15 mouse cellular contexts compared by ENCODE assay signal in genomic region chr6:72050827-72051226, GRCm38 (mm10). TPM values are rescaled to one million over a fixed set of nuclear protein-coding genes. Genes with fewer than 3 reads are reported as not detected.
DNase-seq lines count a peak whose midpoint lies in the region; ATAC-seq and TF ChIP-seq lines count a peak whose summit lies in the region.
"Had no signal": no experiment of that assay in that cellular context is flagged by ENCODE, and none has a peak within 500 bp of the region (broad histone marks: within the 10 kb centered on the region; RNA-seq: fewer than 3 reads in every experiment).

No protein-coding gene starts in this region.

- dilution Hi-C loops in CH12.LX (cut with MboI; ENCODE audit: extremely low pct_ligation_motif_present, extremely low pct_unique_long_range_greater_than_20kb, low sequenced_read_pairs), result no loop called here

- TF ChIP-seq POLR2A in CH12.LX (IDR thresholded peaks at IDR 0.05; ENCODE audit: low read depth, low read length), result no peak

- 42% methylated on average over 7 of the region's 7 CpGs for WGBS in heart, embryonic 16.5 days
- WGBS in liver, embryonic 15.5 days (ENCODE audit: insufficient replicate concordance), result 22% methylated on average over 7 of the region's 7 CpGs
- WGBS in liver, embryonic 11.5 days, result 30% methylated on average over 7 of the region's 7 CpGs
- 62% methylated on average over 7 of the region's 7 CpGs for WGBS in intestine, embryonic 16.5 days

- no peak overlapping the region for H3K4me3 ChIP-seq in heart, embryonic 16.5 days (ENCODE audit: low read length)
- no peak overlapping the region for H3K4me3 ChIP-seq in liver, embryonic 15.5 days (replicated peaks)
- no peak overlapping the region for H3K4me3 ChIP-seq in liver, embryonic 11.5 days (ENCODE audit: low read depth, low read length)
- H3K4me3 ChIP-seq in CH12.LX (replicated peaks in 1 of 3; ENCODE audit: low read depth in 2 of 3, low read length in 2 of 3, poor library complexity in 1 of 3), result no peak overlapping the region
- no peak overlapping the region for H3K4me3 ChIP-seq in intestine, embryonic 16.5 days (ENCODE audit: low read length)

- DNase-seq in heart, postnatal 14 days, result no peak
- DNase-seq in liver, embryonic 11.5 days (ENCODE audit: low spot score), result no peak
- DNase-seq in CH12.LX (ENCODE audit: extremely low read depth), result no peak
- peak; percentile 18 for DNase-seq in fibroblast of lung, adult 2 months (ENCODE audit: low read depth)
- DNase-seq: adrenal gland, adult 8-10 months; cerebellum, adult 2 months; thymus, postnatal 25 days had no signal

- TF ChIP-seq EP300 in CH12.LX (IDR thresholded peaks at IDR 0.05; ENCODE audit: low read length), result no peak

- no peak for TF ChIP-seq CTCF in CH12.LX (conservative IDR thresholded peaks at IDR 0.05 in 1 of 2, IDR thresholded peaks at IDR 0.05 in 1 of 2; ENCODE audit: low read depth in 2 of 2, low read length in 2 of 2)

- intact Hi-C loops in heart, postnatal 14 days (cut with DNase I), result no loop called here

- H3K27ac ChIP-seq in heart, embryonic 16.5 days (ENCODE audit: low read length), result peak overlapping the region; percentile 16; the same call in 1 of the 2 replicates
- H3K27ac ChIP-seq in liver, embryonic 15.5 days (replicated peaks), result no peak overlapping the region
- H3K27ac ChIP-seq in liver, embryonic 11.5 days (ENCODE audit: low read depth, low read length), result no peak overlapping the region
- no peak overlapping the region for H3K27ac ChIP-seq in CH12.LX (ENCODE audit: insufficient read depth, low read depth)
- H3K27ac ChIP-seq in intestine, embryonic 16.5 days (ENCODE audit: low read length), result no peak overlapping the region
- H3K27ac ChIP-seq: hindbrain, postnatal 0 days; stomach, postnatal 0 days had no signal

- ATAC-seq in heart, embryonic 16.5 days (replicated peaks; ENCODE audit: extremely low read depth, insufficient read depth, low FRiP score), result peak; percentile 37; the same call in 1 of the 2 replicates
- no peak for ATAC-seq in liver, embryonic 15.5 days (ENCODE audit: insufficient read depth)
- ATAC-seq in liver, embryonic 11.5 days (replicated peaks; ENCODE audit: low FRiP score), result no peak
- ATAC-seq in intestine, embryonic 16.5 days, result no peak
- ATAC-seq: forebrain, embryonic 14.5 days; hindbrain, postnatal 0 days; lung, postnatal 0 days had no signal

- no peaks in the 10 kb centered on the region for H3K27me3 ChIP-seq in heart, embryonic 16.5 days (ENCODE audit: control insufficient read depth, insufficient read depth, low read length)
- peaks cover 41% of the 10 kb centered on the region for H3K27me3 ChIP-seq in liver, embryonic 15.5 days
- 0 out of 2 replicates have a peak, but pooled peaks cover 3% of the 10 kb centered on the region for H3K27me3 ChIP-seq in liver, embryonic 11.5 days (replicated peaks; ENCODE audit: control insufficient read depth, insufficient read depth, low read length)
- no peaks in the 10 kb centered on the region for H3K27me3 ChIP-seq in CH12.LX (replicated peaks)
- H3K27me3 ChIP-seq in intestine, embryonic 16.5 days (replicated peaks; ENCODE audit: control insufficient read depth, insufficient read depth, low read length), result no peaks in the 10 kb centered on the region

- no peaks in the 10 kb centered on the region for H3K9me3 ChIP-seq in heart, embryonic 16.5 days (replicated peaks; ENCODE audit: control insufficient read depth, low read length)
- no peaks in the 10 kb centered on the region for H3K9me3 ChIP-seq in liver, embryonic 15.5 days (replicated peaks)
- no peaks in the 10 kb centered on the region for H3K9me3 ChIP-seq in liver, embryonic 11.5 days (ENCODE audit: control insufficient read depth, low read length)
- H3K9me3 ChIP-seq in CH12.LX (replicated peaks; ENCODE audit: low read length), result no peaks in the 10 kb centered on the region
- no peaks in the 10 kb centered on the region for H3K9me3 ChIP-seq in intestine, embryonic 16.5 days (ENCODE audit: control insufficient read depth, low read length)

- peak overlapping the region; percentile 37 for H3K4me2 ChIP-seq in heart, embryonic 16.5 days (ENCODE audit: low read depth, low read length)
- H3K4me2 ChIP-seq in liver, embryonic 15.5 days, result peak overlapping the region; percentile 16; the same call in 1 of the 2 replicates
- H3K4me2 ChIP-seq in liver, embryonic 11.5 days, result no peak overlapping the region
- no peak overlapping the region for H3K4me2 ChIP-seq in CH12.LX (ENCODE audit: insufficient read depth, low read depth, poor library complexity, severe bottlenecking)
- no peak overlapping the region for H3K4me2 ChIP-seq in intestine, embryonic 16.5 days (ENCODE audit: low read depth, low read length)
- H3K4me2 ChIP-seq: midbrain, embryonic 11.5 days had no signal

- no peaks in the 10 kb centered on the region for H3K79me2 ChIP-seq in CH12.LX (replicated peaks; ENCODE audit: control insufficient read depth, extremely low read depth, insufficient read depth, poor library complexity, severe bottlenecking)

- H3K9ac ChIP-seq in heart, embryonic 16.5 days (ENCODE audit: low read length), result no peak overlapping the region
- no peak overlapping the region for H3K9ac ChIP-seq in liver, embryonic 15.5 days
- no peak overlapping the region for H3K9ac ChIP-seq in liver, embryonic 11.5 days (ENCODE audit: low read depth, low read length)
- H3K9ac ChIP-seq in CH12.LX (ENCODE audit: insufficient read depth, low read depth), result no peak overlapping the region
- no peak overlapping the region for H3K9ac ChIP-seq in intestine, embryonic 16.5 days (ENCODE audit: low read depth, low read length)

- TF ChIP-seq RAD21 in CH12.LX (IDR thresholded peaks at IDR 0.05; ENCODE audit: low read depth, low read length), result no peak

- H3K4me1 ChIP-seq in heart, embryonic 16.5 days (ENCODE audit: control insufficient read depth, insufficient read depth, low read length), result peaks cover 9% of the 10 kb centered on the region
- H3K4me1 ChIP-seq in liver, embryonic 15.5 days (replicated peaks), result no peaks in the 10 kb centered on the region
- H3K4me1 ChIP-seq in liver, embryonic 11.5 days (replicated peaks; ENCODE audit: control insufficient read depth, insufficient read depth, low read length), result peaks cover 6% of the 10 kb centered on the region; the same call in 1 of the 2 replicates
- peaks cover 4 to 17% of the 10 kb centered on the region in 2 experiments; a peak in 2 of 4 replicates for H3K4me1 ChIP-seq in CH12.LX (ENCODE audit: control insufficient read depth in 1 of 2, insufficient read depth in 2 of 2)
- H3K4me1 ChIP-seq in intestine, embryonic 16.5 days (ENCODE audit: control insufficient read depth, insufficient read depth, low read length), result no peaks in the 10 kb centered on the region

- in situ Hi-C loops in CH12.LX (cut with MboI; ENCODE audit: low pct_ligation_motif_present, low pct_unique_long_range_greater_than_20kb, low sequenced_read_pairs), result no loop called here

- H3K36me3 ChIP-seq in heart, embryonic 16.5 days (ENCODE audit: control insufficient read depth, insufficient read depth), result no peaks in the 10 kb centered on the region
- no peaks in the 10 kb centered on the region for H3K36me3 ChIP-seq in liver, embryonic 15.5 days (replicated peaks)
- no peaks in the 10 kb centered on the region for H3K36me3 ChIP-seq in liver, embryonic 11.5 days (ENCODE audit: control insufficient read depth, insufficient read depth, low read length)
- H3K36me3 ChIP-seq in CH12.LX (replicated peaks in 1 of 2; ENCODE audit: control insufficient read depth in 1 of 2, insufficient read depth in 1 of 2, low read length in 1 of 2), result no peaks in the 10 kb centered on the region
- no peaks in the 10 kb centered on the region for H3K36me3 ChIP-seq in intestine, embryonic 16.5 days (ENCODE audit: control insufficient read depth, insufficient read depth, low read length)

TF ChIP-seq in CH12.LX, 34 proteins besides CTCF, POLR2A, EP300 and RAD21:
- 0 out of 2 replicates have a peak, but pooled peaks have one; percentile 12 for TF ChIP-seq MEF2A (IDR thresholded peaks at IDR 0.05; ENCODE audit: borderline replicate concordance, low read depth, low read length)
- no peak for TF ChIP-seq HCFC1 (IDR thresholded peaks at IDR 0.05; ENCODE audit: low read depth, low read length)
- TF ChIP-seq ZC3H11A (IDR thresholded peaks at IDR 0.05; ENCODE audit: low read depth, low read length), result no peak
TF ChIP-seq in CH12.LX: peak in this region for 1.

RNA-seq across cellular contexts. Expression of gene St3gal5, which starts 46.6 kb away (rescaled TPM):
- 36.6 and 44.5 TPM in 2 replicates for polyA plus RNA-seq in heart, embryonic 16.5 days (2015; fragmentation: Nextera tagmentation; extraction: Ambion mirVana)
- 10 to 100 TPM; 43.3 to 46.0 TPM for total RNA-seq in heart, postnatal 14 days (2021)
- 185 and 213 TPM in 2 replicates for polyA plus RNA-seq in liver, embryonic 15.5 days (2015; fragmentation: Nextera tagmentation; extraction: Ambion mirVana)
- 109 and 114 TPM in 2 replicates for polyA plus RNA-seq in liver, embryonic 11.5 days (2014; fragmentation: Nextera tagmentation; extraction: Ambion mirVana)
- total RNA-seq in CH12.LX (2012; rRNA removed) (16.0 and 19.8 TPM in 2 replicates), CH12.LX (2014; rRNA removed) (3.4 and 4.0 TPM in 2 replicates)
- 19.3 and 21.4 TPM in 2 replicates for polyA plus RNA-seq in CH12.LX (2012; ENCODE audit: insufficient read length, low read depth)
- 22.8 TPM in 2 replicates for polyA plus RNA-seq in intestine, embryonic 16.5 days (2015; fragmentation: Nextera tagmentation; extraction: Ambion mirVana)

Comparison
In these comparisons a context has a peak if more than half of its experiments do, and no peak if none do; other contexts are left out.
1. H3K4me2 ChIP-seq: peak in heart, embryonic 16.5 days (single experiment) and liver, embryonic 15.5 days (single experiment); none in liver, embryonic 11.5 days (single experiment), CH12.LX (single experiment) and intestine, embryonic 16.5 days (single experiment).